Mouse (Mus musculus): ENCODE measurements around the gene Orai1. TPM values are rescaled to one million over a fixed set of nuclear protein-coding genes. Genes with fewer than 3 reads are reported as not detected.
A peak's percentile ranks its signal among the peaks of the same experiment; 100 is the strongest.

Gene Orai1
- polyA plus RNA-seq, 1 experiment from 2014 or later: 9.6 TPM

GRCm38 (mm10) chr5:123005716-123006592, 8.9 kb upstream of the Orai1 start:
- no peaks in the 10 kb centered on the region for H3K4me1 ChIP-seq (ENCODE audit: control insufficient read depth, insufficient read depth, low read length)
- no peak for DNase-seq (ENCODE audit: low spot score)
- no peaks in the 10 kb centered on the region for H3K36me3 ChIP-seq (replicated peaks; ENCODE audit: control insufficient read depth, insufficient read depth, low read depth, low read length)
- no peaks in the 10 kb centered on the region for H3K9me3 ChIP-seq (replicated peaks; ENCODE audit: control insufficient read depth, low read length)
- no peaks in the 10 kb centered on the region for H3K27me3 ChIP-seq (ENCODE audit: control insufficient read depth, insufficient read depth, low read length)
- 68% methylated on average over 19 of the region's 19 CpGs for WGBS
- H3K9ac ChIP-seq (replicated peaks; ENCODE audit: low read length): no peak overlapping the region
- no peak overlapping the region for H3K4me3 ChIP-seq (ENCODE audit: low read depth, low read length)
- H3K4me2 ChIP-seq (ENCODE audit: low read depth, low read length): no peak overlapping the region
- no peak overlapping the region for H3K27ac ChIP-seq (replicated peaks; ENCODE audit: low read depth, low read length)
- no peak for ATAC-seq (replicated peaks; ENCODE audit: insufficient number of reproducible peaks, low FRiP score, low TSS enrichment, low read depth)

- 80% methylated on average over 7 of the region's 7 CpGs for WGBS
- ATAC-seq (replicated peaks; ENCODE audit: insufficient number of reproducible peaks, low FRiP score, low TSS enrichment, low read depth): no peak
- Histone ChIP-seq H3K9me3 (replicated peaks; ENCODE audit: control insufficient read depth, low read length) (no peaks in the 10 kb centered on the region), H3K4me3 (ENCODE audit: low read depth, low read length) (no peak overlapping the region), H3K27ac (replicated peaks; ENCODE audit: low read depth, low read length) (no peak overlapping the region), H3K36me3 (replicated peaks; ENCODE audit: control insufficient read depth, insufficient read depth, low read depth, low read length) (no peaks in the 10 kb centered on the region), H3K27me3 (ENCODE audit: control insufficient read depth, insufficient read depth, low read length) (no peaks in the 10 kb centered on the region), H3K9ac (replicated peaks; ENCODE audit: low read length) (no peak overlapping the region), H3K4me2 (ENCODE audit: low read depth, low read length) (no peak overlapping the region), H3K4me1 (ENCODE audit: control insufficient read depth, insufficient read depth, low read length) (no peaks in the 10 kb centered on the region)
- no peak for DNase-seq (ENCODE audit: low spot score)
Observed at GRCm38 (mm10) chr5:123008877-123009493, 5.9 kb upstream of the Orai1 start.

- no peak overlapping the region for H3K27ac ChIP-seq (replicated peaks; ENCODE audit: low read depth, low read length)
- no peak overlapping the region for H3K4me3 ChIP-seq (ENCODE audit: low read depth, low read length)
- ATAC-seq (replicated peaks; ENCODE audit: insufficient number of reproducible peaks, low FRiP score, low TSS enrichment, low read depth) (no peak), DNase-seq (ENCODE audit: low spot score) (no peak)
- no peak overlapping the region for H3K4me2 ChIP-seq (ENCODE audit: low read depth, low read length)
- no peaks in the 10 kb centered on the region for H3K4me1 ChIP-seq (ENCODE audit: control insufficient read depth, insufficient read depth, low read length)
- no peaks in the 10 kb centered on the region for H3K9me3 ChIP-seq (replicated peaks; ENCODE audit: control insufficient read depth, low read length)
- H3K9ac ChIP-seq (replicated peaks; ENCODE audit: low read length): no peak overlapping the region
- 83% methylated on average over 11 of the region's 11 CpGs for WGBS
- no peaks in the 10 kb centered on the region for H3K36me3 ChIP-seq (replicated peaks; ENCODE audit: control insufficient read depth, insufficient read depth, low read depth, low read length)
- H3K27me3 ChIP-seq (ENCODE audit: control insufficient read depth, insufficient read depth, low read length): no peaks in the 10 kb centered on the region
Observed at GRCm38 (mm10) chr5:123009873-123010272, 5.0 kb upstream of the Orai1 start.

GRCm38 (mm10) chr5:123010806-123011205, 4.1 kb upstream of the Orai1 start:
- 89% methylated on average over 6 of the region's 6 CpGs for WGBS

GRCm38 (mm10) chr5:123011705-123012104, 3.2 kb upstream of the Orai1 start:
- Histone ChIP-seq H3K9me3 (replicated peaks; ENCODE audit: control insufficient read depth, low read length) (no peaks in the 10 kb centered on the region), H3K4me1 (ENCODE audit: control insufficient read depth, insufficient read depth, low read length) (no peaks in the 10 kb centered on the region), H3K4me2 (ENCODE audit: low read depth, low read length) (no peak overlapping the region), H3K27me3 (ENCODE audit: control insufficient read depth, insufficient read depth, low read length) (no peaks in the 10 kb centered on the region), H3K9ac (replicated peaks; ENCODE audit: low read length) (no peak overlapping the region), H3K36me3 (replicated peaks; ENCODE audit: control insufficient read depth, insufficient read depth, low read depth, low read length) (no peaks in the 10 kb centered on the region), H3K27ac (replicated peaks; ENCODE audit: low read depth, low read length) (no peak overlapping the region), H3K4me3 (ENCODE audit: low read depth, low read length) (no peak overlapping the region)
- 93% methylated on average over 9 of the region's 9 CpGs for WGBS
- DNase-seq (ENCODE audit: low spot score) (no peak), ATAC-seq (replicated peaks; ENCODE audit: insufficient number of reproducible peaks, low FRiP score, low TSS enrichment, low read depth) (no peak)

More at GRCm38 (mm10) chr5:123010806-123011205, 4.1 kb upstream of the Orai1 start:
- Histone ChIP-seq H3K27ac (replicated peaks; ENCODE audit: low read depth, low read length) (no peak overlapping the region), H3K4me3 (ENCODE audit: low read depth, low read length) (no peak overlapping the region), H3K4me2 (ENCODE audit: low read depth, low read length) (no peak overlapping the region), H3K9ac (replicated peaks; ENCODE audit: low read length) (no peak overlapping the region), H3K27me3 (ENCODE audit: control insufficient read depth, insufficient read depth, low read length) (no peaks in the 10 kb centered on the region), H3K36me3 (replicated peaks; ENCODE audit: control insufficient read depth, insufficient read depth, low read depth, low read length) (no peaks in the 10 kb centered on the region), H3K9me3 (replicated peaks; ENCODE audit: control insufficient read depth, low read length) (no peaks in the 10 kb centered on the region), H3K4me1 (ENCODE audit: control insufficient read depth, insufficient read depth, low read length) (no peaks in the 10 kb centered on the region)
- DNase-seq (ENCODE audit: low spot score): no peak
- no peak for ATAC-seq (replicated peaks; ENCODE audit: insufficient number of reproducible peaks, low FRiP score, low TSS enrichment, low read depth)

GRCm38 (mm10) chr5:123013599-123014315, 1.1 kb upstream of the Orai1 start:
- no peak for ATAC-seq (replicated peaks; ENCODE audit: insufficient number of reproducible peaks, low FRiP score, low TSS enrichment, low read depth)
- 63% methylated on average over 9 of the region's 9 CpGs for WGBS
- H3K27me3 ChIP-seq (ENCODE audit: control insufficient read depth, insufficient read depth, low read length): no peaks in the 10 kb centered on the region
- no peak overlapping the region for H3K9ac ChIP-seq (replicated peaks; ENCODE audit: low read length)
- no peaks in the 10 kb centered on the region for H3K9me3 ChIP-seq (replicated peaks; ENCODE audit: control insufficient read depth, low read length)
- H3K4me1 ChIP-seq (ENCODE audit: control insufficient read depth, insufficient read depth, low read length): no peaks in the 10 kb centered on the region
- H3K36me3 ChIP-seq (replicated peaks; ENCODE audit: control insufficient read depth, insufficient read depth, low read depth, low read length): no peaks in the 10 kb centered on the region
- H3K4me3 ChIP-seq (ENCODE audit: low read depth, low read length): no peak overlapping the region
- H3K4me2 ChIP-seq (ENCODE audit: low read depth, low read length): no peak overlapping the region
- DNase-seq (ENCODE audit: low spot score): peak; percentile 88
- H3K27ac ChIP-seq (replicated peaks; ENCODE audit: low read depth, low read length): no peak overlapping the region

- Histone ChIP-seq H3K27ac (replicated peaks; ENCODE audit: low read depth, low read length) (no peak overlapping the region), H3K4me2 (ENCODE audit: low read depth, low read length) (peak overlapping the region; percentile 77), H3K4me1 (ENCODE audit: control insufficient read depth, insufficient read depth, low read length) (no peaks in the 10 kb centered on the region), H3K27me3 (ENCODE audit: control insufficient read depth, insufficient read depth, low read length) (no peaks in the 10 kb centered on the region), H3K9ac (replicated peaks; ENCODE audit: low read length) (peak overlapping the region; percentile 70; the same call in 1 of the 2 replicates), H3K4me3 (ENCODE audit: low read depth, low read length) (peak overlapping the region; percentile 60), H3K9me3 (replicated peaks; ENCODE audit: control insufficient read depth, low read length) (no peaks in the 10 kb centered on the region), H3K36me3 (replicated peaks; ENCODE audit: control insufficient read depth, insufficient read depth, low read depth, low read length) (no peaks in the 10 kb centered on the region)
- DNase-seq (ENCODE audit: low spot score) (no peak), ATAC-seq (replicated peaks; ENCODE audit: insufficient number of reproducible peaks, low FRiP score, low TSS enrichment, low read depth) (no peak)
- WGBS: 20% methylated on average over 8 of the region's 8 CpGs
Observed at GRCm38 (mm10) chr5:123015915-123016314, 1.0 kb downstream of the Orai1 start.
